Mouse (Mus musculus) ES-E14 (cell line): ENCODE results near the gene Pde6d.

Source experiments
- CHD2 ChIP-seq: IDR thresholded peaks from 2 replicates; pipeline ENCODE4 v1.6.1; 2014; ENCODE audit warnings: mild to moderate bottlenecking, low read depth, low read length, inconsistent platforms
- HCFC1 ChIP-seq: IDR thresholded peaks from 2 replicates; pipeline ENCODE4 v1.6.1; 2012; ENCODE audit warnings: low read length, inconsistent platforms, borderline replicate concordance; ENCODE audit not compliant: insufficient read depth
- MAFK ChIP-seq: IDR thresholded peaks from 2 replicates; pipeline ENCODE4 v1.6.1; 2014; ENCODE audit warnings: mild to moderate bottlenecking, low read depth, low read length, inconsistent platforms; ENCODE audit not compliant: insufficient read depth
- ZC3H11A ChIP-seq: IDR thresholded peaks from 2 replicates; pipeline ENCODE4 v1.6.1; 2012; ENCODE audit warnings: low read depth, mild to moderate bottlenecking, inconsistent platforms, low read length, borderline replicate concordance

DNA sequence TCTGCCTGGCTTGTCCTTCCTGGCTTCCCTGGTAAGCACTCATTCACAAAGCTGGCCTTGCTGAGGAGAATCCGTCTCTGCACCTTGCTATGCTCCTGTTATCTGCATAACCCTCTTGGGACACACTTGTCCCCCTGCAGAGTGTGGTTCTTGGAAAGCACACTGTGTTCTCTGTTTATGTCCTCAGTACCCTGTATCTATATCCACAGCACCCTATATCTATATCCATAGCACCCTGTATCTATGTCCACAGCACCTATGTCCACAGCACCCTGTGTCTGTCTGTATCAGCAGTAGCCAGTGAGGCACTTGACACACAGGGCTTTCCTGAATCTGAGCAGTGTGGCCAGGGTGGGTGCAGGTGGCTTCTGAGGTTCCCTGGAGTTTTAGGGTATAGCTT lies 28.5 kb upstream of the Pde6d start:
- no peak for TF ChIP-seq MAFK
- no peak for TF ChIP-seq HCFC1
- no peak for TF ChIP-seq CHD2
- no peak for TF ChIP-seq ZC3H11A
